Mouse (Mus musculus) embryo, embryonic 10.5 days (tissue): ENCODE data around the gene Chst1.

Experiments
- DNase-seq: peaks from one replicate; pipeline ENCODE4 v3.0.0-alpha.2; 2015; ENCODE audit warnings: low spot score

Chst1 gene

DNA sequence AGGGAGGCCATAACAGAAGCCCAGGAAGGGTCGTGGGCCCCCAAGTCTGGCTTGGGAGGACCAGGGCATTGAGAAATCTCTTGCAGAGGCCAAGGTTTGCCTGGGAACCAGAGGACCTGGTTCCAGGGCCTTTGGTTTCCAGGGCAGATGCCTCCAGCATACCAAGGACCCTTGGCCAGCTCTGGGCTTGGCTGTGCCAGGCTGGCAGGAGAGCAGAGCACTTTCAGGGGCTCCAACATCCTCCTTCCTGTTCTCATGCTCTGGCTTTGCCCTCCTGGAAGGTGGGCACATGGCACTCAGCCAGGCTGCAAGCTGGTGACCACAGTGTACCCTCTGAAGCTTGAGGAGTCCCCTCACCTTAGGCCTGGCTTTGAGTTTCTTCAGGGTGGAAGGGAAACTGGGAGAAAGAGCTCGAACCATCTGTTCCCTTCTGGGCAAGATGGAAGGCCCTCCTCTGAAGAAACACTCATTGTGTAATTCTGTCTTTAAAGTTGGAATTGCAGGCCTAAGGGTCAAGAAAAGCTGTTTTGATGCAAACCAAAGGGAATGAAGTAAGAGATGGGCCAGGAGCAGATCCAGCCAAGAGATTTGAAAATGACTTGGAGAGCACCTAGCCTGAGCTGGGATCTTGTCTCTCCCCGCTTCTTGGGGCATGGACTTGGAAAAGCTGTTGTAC lies 10.3 kb downstream of the Chst1 start:
- DNase-seq: no peak

DNA sequence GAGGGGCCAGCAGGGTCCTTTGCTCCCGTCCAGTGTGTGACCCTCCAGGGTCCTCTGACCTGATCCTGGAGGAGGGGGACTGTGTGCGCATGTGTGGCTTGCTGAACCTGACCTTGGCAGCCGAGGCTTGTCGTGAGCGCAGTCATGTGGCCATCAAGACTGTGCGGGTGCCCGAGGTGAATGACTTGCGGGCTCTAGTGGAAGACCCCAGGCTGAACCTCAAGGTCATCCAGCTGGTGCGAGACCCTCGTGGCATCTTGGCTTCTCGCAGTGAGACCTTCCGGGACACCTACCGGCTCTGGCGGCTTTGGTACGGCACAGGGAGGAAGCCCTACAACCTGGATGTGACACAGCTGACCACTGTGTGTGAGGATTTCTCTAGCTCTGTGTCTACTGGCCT lies 14.1 kb downstream of the Chst1 start:
- DNase-seq: no peak

DNA sequence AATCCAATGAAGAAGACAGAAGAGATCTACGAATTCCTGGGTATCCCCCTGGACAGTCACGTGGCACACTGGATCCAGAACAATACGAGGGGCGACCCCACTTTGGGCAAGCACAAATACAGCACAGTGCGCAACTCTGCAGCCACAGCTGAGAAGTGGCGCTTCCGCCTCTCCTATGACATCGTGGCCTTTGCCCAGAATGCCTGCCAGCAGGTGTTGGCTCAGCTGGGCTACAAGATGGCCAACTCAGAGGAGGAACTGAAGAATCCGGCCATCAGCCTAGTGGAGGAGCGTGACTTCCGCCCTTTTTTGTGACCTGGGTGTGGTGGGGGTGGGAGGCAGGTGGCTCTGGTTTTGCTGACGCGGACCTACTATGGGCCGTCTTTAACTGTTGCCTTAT lies 14.6 kb downstream of the Chst1 start:
- no peak for DNase-seq

DNA sequence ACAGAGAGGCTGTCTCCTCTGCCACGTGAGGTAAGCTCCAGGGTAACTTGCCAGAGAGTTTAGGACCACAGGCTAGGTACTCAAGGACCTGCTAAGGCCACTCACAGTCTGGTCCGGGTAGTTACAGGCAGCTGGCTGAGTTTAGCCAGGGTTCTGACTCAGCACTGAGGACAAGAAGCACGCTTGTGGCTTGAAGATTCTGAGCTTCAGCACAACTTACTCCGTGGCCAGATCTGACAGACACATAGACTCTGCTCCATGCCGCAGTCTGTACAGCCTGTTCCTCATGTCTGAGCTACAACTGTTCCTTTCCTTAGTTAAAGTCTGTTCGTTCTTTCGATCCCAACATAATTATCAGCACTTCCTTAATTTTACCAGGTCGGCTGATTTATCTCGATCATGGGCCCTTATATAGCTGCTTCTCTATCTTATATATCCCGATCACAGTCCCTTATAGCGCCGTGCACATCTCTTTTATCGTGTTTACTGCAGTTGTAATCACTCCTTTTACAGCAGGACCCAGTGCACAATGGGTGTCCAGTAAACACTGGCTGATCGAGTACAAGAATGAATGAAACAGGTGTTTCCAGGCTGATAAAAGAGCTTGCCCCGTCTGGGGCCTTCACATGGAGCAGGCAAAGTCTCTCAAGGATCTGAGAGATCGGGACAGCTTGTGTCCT lies 17.7 kb downstream of the Chst1 start:
- no peak for DNase-seq

DNA sequence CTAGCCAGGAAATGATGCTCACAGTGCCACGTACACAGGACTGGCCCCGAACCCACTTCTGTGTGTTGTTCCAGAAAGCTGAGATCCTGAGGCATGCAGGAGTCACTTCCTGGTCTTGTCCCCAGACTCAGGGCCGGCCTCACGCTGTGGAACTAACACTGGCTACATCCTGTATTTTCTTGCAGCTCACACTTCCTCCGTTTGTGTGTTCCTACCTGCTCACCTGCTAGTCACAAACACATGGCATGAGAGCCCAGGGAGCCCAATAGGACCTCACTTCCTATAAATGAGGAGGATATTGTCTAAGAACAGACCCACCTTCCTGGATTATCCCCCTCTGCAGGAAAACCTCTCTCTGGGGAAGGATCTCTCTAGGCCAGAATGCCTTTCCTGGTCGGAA lies 18.5 kb downstream of the Chst1 start:
- no peak for DNase-seq

DNA sequence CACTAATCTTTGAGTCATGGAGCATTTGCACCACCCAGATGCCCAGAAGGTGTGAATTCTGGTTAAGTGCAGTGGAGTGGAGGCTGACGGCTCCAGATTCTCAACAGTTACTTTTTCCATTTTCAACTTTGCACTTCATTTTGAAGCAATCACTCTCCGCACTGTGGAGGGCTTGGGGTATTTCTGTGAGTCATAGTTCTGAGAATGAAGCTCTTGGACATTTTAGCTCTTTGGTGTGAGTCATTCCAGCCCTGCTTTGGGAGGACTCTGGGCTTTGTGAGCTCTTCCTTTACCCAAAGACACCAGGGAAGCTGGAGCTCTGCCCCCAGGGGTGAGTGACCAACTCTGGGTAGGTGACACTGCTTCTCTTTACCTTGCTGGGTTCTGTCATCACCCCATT lies 28.1 kb downstream of the Chst1 start:
- no peak for DNase-seq

DNA sequence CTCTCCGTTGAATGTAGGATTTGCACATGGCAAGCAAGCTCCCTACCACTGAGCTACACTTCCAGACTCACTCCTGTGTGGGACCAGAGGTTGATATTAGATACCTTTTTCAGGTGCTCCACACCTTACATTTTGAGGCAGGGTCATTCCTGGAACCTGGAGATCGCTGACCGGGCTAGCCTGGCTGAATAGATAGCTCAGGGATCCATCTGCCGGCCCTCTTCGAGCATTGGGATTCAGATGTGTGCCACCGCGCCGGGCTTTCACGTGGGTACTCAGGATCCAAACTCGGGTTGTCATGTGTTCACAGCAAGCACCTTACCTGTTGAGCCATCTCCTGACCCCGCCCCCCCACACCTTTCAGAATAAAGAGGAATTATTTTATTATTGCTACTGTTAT lies 31.3 kb downstream of the Chst1 start:
- no peak for DNase-seq

DNA sequence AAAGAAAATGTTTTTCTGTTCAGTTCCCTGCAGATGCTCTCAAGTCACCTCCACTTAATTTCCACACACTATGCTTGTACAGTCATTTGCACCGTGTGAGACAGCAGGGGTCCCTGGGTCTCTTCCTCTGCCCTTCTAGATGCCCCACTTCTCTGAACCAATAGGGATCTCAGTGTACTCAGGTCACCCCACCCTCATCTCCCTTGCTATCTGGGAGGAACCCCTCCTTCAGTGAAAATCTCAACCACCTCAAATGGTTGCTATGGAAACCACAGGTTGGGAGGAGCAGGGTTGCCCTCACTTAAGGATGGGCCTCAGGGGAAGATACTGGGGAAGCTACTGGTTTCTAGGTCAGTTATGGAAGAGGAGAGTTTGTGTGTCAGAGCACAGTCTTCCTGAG lies 32.5 kb downstream of the Chst1 start:
- DNase-seq: no peak

DNA sequence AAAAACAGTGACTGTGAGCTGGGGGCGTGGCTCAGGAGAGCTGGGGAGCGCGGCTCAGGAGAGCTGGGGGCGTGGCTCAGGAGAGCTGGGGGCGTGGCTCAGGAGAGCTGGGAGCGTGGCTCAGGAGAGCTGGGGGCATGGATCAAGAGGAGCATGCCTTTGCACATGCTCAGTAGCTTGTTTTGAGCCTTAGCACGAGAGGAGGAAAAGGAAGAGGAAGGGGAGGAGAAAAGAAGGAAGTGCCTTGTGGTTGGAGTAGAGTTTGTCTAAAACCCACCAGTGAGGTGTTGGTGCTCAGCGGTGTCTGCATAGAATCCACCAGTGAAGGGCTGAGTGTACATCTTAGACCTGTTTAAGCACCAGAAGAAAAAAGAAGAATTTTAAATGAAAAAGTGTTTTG lies 41.0 kb downstream of the Chst1 start:
- peak; percentile 37 for DNase-seq

DNA sequence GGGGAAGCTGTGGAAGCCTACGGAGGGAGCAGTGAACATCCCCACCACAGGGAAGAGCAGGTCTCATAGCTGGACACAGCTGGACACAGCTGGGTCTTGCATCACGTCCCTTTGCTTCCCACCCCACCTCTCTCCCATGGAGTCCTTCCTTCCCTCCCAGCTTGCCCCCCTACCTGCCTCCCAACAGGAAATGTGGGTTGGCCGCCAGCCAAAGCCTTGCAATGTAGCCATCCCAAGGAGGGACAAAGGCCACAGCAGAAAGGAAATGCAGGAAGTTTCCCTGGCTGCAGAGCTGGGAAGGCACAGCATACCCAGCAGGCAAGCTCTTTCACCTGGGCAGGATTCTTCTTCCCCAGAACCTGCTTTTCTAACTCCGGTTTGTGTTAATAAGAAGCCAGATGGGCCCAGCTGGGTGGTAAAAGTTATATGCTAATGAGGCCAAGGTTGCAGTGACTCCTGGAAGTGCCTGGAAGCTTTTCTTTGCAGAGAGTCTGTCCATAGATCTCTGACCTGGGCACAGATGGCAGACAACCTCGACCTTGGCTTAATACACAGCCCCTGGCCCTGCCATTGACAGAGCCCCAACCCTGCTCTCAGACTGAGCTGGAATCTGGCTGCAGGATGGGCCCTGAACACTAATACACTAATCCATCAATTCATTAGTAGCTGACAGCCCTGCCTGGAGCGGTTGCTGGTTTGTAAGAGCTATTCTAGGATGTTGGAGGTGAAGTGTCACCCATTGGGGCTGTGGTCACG lies 46.0 kb downstream of the Chst1 start:
- peak; percentile 22 for DNase-seq

DNA sequence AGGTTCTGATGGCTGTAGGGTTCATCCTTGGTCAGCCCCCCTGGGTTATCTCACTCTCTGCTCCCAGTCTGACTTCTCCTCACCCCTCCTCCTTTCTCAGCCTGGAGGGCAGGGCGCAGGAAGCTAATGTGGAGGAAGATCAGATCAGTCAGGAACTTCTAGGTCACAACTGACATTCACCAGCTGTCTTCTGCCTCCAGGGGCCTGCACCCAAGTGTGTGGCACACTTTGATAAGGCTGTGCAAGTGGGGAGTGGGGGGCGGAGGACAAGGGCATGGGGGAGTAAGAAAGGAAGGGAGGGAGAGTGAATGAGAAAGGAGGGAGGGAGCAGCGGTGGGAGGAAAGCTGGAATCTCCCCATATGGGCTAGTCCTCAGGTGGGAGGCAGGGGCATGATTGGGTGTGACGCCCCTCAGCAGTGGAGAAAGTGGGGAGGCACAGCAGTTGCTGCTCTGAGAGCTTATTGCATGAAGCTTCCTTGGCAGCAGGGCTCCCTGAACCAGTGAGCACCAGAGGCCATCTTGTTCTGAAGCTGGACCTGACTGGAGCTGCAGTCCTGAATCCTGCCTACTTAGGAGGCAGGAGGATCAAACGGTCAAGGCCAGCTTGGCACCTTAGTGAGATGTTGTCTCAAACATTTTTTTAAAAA lies 49.8 kb downstream of the Chst1 start:
- DNase-seq: no peak

DNA sequence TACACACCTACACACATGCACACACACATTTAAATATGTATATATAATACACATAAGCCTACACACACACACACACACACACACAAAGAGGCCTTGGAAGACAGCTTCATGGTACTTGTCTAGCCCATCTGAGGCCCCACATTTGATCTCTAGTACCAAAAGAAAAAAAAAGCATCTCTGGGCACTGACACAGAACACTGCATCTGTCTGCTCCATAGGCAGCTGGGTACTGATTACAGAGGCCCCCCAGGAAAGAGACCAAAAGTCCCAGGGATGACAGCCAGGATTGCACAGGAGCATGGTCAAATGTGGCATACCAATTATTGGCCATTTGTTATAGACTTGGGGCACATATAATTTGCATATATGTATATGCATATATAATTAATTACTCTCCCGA lies 50.9 kb downstream of the Chst1 start:
- no peak for DNase-seq

DNA sequence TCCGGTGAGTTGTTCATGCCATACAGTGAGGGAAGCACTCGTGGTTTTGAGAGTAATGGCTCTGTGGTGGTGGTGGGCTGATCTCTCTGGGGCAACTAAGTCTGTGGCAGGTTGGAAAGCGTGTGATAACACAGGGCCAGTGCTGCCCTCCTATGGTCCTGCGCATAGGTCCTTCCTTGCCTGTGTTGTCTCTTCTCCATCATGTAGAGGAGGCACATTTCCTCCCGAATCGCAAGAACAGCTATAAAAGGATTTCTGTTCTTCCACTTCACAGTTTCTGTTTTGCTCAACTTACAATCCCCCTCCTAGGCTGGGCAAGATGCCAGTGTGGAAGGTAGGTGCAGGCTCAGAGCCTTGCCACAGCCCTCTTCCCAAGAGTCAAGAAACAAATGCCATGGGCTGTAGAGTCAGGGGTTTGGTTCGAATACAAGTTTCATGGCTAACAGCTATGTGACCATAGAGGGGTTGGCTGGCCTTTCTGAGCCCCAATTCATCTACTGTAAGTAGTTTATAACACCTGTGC lies 51.8 kb downstream of the Chst1 start:
- DNase-seq: no peak

DNA sequence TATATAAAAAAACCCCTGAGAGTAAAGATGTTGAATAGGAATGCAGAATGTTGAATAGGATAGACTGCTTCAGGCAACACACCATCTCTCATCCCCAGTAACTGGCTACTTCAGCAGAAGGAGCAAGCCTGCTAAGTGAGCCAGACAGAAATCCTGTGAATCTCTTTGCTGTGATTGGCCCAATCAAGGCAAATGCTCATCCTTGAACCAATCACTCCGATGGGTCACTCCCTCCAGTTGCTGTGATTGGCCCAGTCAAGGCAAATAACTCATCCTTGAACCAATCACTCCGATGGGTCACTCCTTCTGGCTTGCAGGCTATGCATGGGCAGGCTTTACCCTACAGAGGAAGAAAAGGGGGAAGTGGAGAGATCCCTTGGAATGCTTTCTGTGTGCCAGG lies 57.7 kb downstream of the Chst1 start:
- DNase-seq: no peak

DNA sequence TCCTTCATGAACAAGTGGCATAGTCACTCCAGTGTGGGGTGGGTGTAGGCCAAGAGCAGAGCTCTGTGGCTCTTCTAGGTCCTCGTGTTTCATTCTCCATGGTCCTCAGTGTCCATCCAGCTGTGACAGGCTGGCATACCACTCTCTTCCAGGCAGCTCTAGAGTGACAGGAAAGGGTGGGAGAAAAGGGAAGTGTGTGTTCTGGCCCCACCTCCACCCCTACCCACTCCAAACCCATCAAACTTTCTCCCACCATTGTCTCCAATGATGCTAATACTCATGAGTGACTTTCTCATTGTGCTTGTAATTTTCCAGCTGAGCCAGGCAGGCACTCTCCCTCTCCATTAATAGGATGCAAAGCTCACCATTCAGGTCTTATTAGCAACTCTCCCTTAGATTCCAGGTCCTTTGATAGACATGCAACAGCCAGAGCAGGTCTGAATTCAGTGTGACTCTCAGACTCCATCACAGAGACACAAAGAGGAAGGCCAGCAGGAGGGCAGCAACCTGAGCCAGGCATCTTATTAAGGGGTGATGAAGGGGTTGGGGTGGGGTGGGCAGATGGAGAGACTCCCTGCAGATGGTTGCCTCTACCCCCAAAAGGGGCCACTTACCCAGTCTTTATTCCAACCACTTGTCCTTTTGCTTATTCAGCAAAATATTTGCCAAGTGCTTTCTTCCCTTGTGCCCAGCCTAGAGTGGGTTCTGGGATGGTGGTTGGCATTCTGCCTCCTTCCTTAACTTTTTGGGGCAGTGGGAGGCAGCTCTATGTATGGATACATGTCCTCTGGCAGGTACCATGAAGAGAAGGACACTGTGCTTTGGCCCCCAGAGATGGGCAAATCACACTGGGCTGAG lies 59.0 kb downstream of the Chst1 start:
- DNase-seq: no peak

DNA sequence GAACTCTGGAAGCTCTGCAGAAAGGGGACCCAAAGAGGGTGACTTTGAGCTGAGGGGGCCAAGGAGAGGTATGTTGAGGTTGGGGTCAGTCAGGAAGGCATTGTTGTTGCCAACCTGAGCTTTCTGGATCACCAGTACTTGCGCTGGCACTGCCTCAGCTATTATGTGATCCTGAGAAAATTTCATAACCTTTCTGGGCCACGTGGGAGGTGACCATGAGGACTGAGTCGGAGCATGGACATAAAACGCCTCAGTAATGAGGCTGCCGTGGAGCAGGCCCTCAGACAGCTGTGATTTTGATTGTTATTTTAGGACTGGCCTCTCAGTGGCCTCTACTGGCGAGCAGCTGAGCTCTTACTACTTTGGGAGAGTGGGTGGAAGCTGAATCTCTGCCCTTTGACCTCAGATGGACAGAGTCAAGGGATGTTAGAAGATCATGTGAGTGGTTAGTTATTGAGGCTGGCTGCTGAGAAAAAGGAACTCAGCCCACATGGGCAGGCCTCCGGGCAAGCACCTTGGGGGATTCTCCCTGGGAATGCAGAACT lies 60.1 kb downstream of the Chst1 start:
- DNase-seq: peak; percentile 51

DNA sequence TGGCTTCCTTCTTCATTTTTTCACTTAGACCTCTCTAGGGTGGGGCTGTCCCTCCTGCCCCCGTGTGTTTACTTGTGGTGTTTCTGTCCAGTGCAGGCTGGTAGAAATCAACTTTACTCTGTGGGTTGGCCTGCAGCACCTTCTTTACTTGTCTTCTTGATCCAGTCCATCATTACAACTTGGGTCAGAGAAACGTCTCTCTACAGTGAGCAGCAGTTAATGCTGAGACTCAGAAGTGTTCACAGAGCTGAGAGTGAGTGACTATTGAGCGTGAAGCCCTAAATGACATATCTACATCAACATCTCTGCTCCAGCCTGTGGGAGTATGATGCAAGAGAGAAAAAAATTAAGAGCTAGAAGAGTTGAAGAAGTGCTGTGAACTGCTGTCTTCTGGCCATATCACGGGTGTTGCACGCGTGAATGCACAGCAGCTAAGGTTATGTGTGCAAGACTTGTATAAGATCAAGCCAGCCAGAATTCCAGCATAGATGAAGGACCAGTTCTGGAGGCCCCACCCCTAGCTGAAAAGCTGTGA lies 63.1 kb downstream of the Chst1 start:
- DNase-seq: no peak
